Mouse (Mus musculus) limb, embryonic 12.5 days (tissue): Measurements from ENCODE around the gene Gm14862. TPM values are rescaled to one million over a fixed set of nuclear protein-coding genes. Genes with fewer than 3 reads are reported as not detected.

ENCODE experiments used
- ATAC-seq: fragments of 200-750 bp; cut with Nextera tagmentation; 2 replicates; pipeline ENCODE4 v1.8.0; 2017; ENCODE audit warnings: low read depth, moderate TSS enrichment; ENCODE audit not compliant: insufficient number of reproducible peaks, insufficient read depth, low FRiP score, low TSS enrichment
- H3K27ac ChIP-seq: fragments of 300-500 bp; sonication (generic); 2 replicates; pipeline ENCODE4 v1.5.1; 2016; ENCODE audit warnings: mild to moderate bottlenecking, moderate library complexity
- H3K27me3 ChIP-seq: fragments of 300-500 bp; sonication (generic); 2 replicates; pipeline ENCODE4 v1.6.1; 2016; ENCODE audit warnings: mild to moderate bottlenecking, moderate library complexity
- H3K36me3 ChIP-seq: fragments of 300-500 bp; sonication (generic); 2 replicates; pipeline ENCODE4 v1.6.1; 2016; ENCODE audit warnings: mild to moderate bottlenecking, moderate library complexity
- H3K4me1 ChIP-seq: fragments of 300-500 bp; sonication (generic); replicated peaks from 2 replicates; pipeline ENCODE4 v1.6.1; 2016
- H3K4me2 ChIP-seq: fragments of 300-500 bp; sonication (generic); 2 replicates; pipeline ENCODE4 v1.6.1; 2016; ENCODE audit warnings: mild to moderate bottlenecking, moderate library complexity
- H3K4me3 ChIP-seq: fragments of 300-500 bp; sonication (generic); replicated peaks from 2 replicates; pipeline ENCODE4 v1.5.1; 2016; ENCODE audit warnings: mild to moderate bottlenecking
- H3K9ac ChIP-seq: fragments of 300-500 bp; sonication (generic); replicated peaks from 2 replicates; pipeline ENCODE4 v1.6.1; 2016; ENCODE audit warnings: mild to moderate bottlenecking, moderate library complexity
- H3K9me3 ChIP-seq: fragments of 300-500 bp; sonication (generic); 2 replicates; pipeline ENCODE4 v1.6.1; 2016; ENCODE audit warnings: mild to moderate bottlenecking, moderate library complexity
- whole genome bisulfite sequencing: fragments of 180-500 bp; shearing (Covaris S2); methylation state at CpG from one replicate; pipeline ENCODE4 v1.1.7; 2016; 5-methylcytosine and 5-hydroxymethylcytosine counted together
- polyA plus RNA-seq: library from polyadenylated mRNA; unstranded; fragments of >200 nt; fragmentation: Nextera tagmentation; extraction: Ambion mirVana; gene quantifications from 2 replicates; pipeline ENCODE4 v1.2.1, GENCODE M21; 2016

The Gm14862 gene
- polyA plus RNA-seq, 1 experiment from 2014 or later = not detected

- Histone ChIP-seq H3K27me3 (peaks cover 9% of the 10 kb centered on the region; the same call in 1 of the 2 replicates), H3K9ac (no peak overlapping the region), H3K4me2 (no peak overlapping the region), H3K9me3 (no peaks in the 10 kb centered on the region), H3K4me3 (no peak overlapping the region), H3K36me3 (no peaks in the 10 kb centered on the region), H3K4me1 (no peaks in the 10 kb centered on the region), H3K27ac (no peak overlapping the region)
- 66% methylated on average over 3 of the region's 3 CpGs for WGBS
- no peak for ATAC-seq
These were observed 14.4 kb upstream of the Gm14862 start for GRCm38 (mm10) chrX:9271112-9271511.

GRCm38 (mm10) chrX:9259267-9259666 lies 2.6 kb upstream of the Gm14862 start:
- no peaks in the 10 kb centered on the region for H3K27me3 ChIP-seq
- H3K9me3 ChIP-seq = no peaks in the 10 kb centered on the region
- no peak overlapping the region for H3K4me2 ChIP-seq
- H3K4me1 ChIP-seq = no peaks in the 10 kb centered on the region
- H3K36me3 ChIP-seq = no peaks in the 10 kb centered on the region
- H3K4me3 ChIP-seq = no peak overlapping the region
- H3K9ac ChIP-seq = no peak overlapping the region
- WGBS = 90% methylated on average over 1 of the region's 1 CpGs
- H3K27ac ChIP-seq = no peak overlapping the region
- no peak for ATAC-seq

- WGBS = 92% methylated on average over 7 of the region's 7 CpGs
- H3K4me2 ChIP-seq = no peak overlapping the region
- H3K4me1 ChIP-seq = no peaks in the 10 kb centered on the region
- no peak overlapping the region for H3K27ac ChIP-seq
- no peaks in the 10 kb centered on the region for H3K9me3 ChIP-seq
- no peaks in the 10 kb centered on the region for H3K27me3 ChIP-seq
- H3K4me3 ChIP-seq = no peak overlapping the region
- H3K36me3 ChIP-seq = no peaks in the 10 kb centered on the region
- no peak overlapping the region for H3K9ac ChIP-seq
- ATAC-seq = no peak
These were observed 1.1 kb upstream of the Gm14862 start for GRCm38 (mm10) chrX:9257831-9258230.

- no peaks in the 10 kb centered on the region for H3K36me3 ChIP-seq
- WGBS = 91% methylated on average over 3 of the region's 3 CpGs
- H3K27ac ChIP-seq = no peak overlapping the region
- no peak overlapping the region for H3K4me2 ChIP-seq
- no peak overlapping the region for H3K9ac ChIP-seq
- no peak for ATAC-seq
- no peaks in the 10 kb centered on the region for H3K9me3 ChIP-seq
- no peaks in the 10 kb centered on the region for H3K27me3 ChIP-seq
- H3K4me3 ChIP-seq = no peak overlapping the region
- no peaks in the 10 kb centered on the region for H3K4me1 ChIP-seq
These were observed 1.8 kb downstream of the Gm14862 start for GRCm38 (mm10) chrX:9254901-9255300.

GRCm38 (mm10) chrX:9253990-9254389 lies 2.7 kb downstream of the Gm14862 start:
- WGBS = 71% methylated on average over 10 of the region's 10 CpGs
- H3K9ac ChIP-seq = no peak overlapping the region
- H3K4me2 ChIP-seq = no peak overlapping the region
- no peaks in the 10 kb centered on the region for H3K36me3 ChIP-seq
- no peaks in the 10 kb centered on the region for H3K27me3 ChIP-seq
- H3K9me3 ChIP-seq = no peaks in the 10 kb centered on the region
- no peak overlapping the region for H3K4me3 ChIP-seq
- no peak for ATAC-seq
- no peak overlapping the region for H3K27ac ChIP-seq
- no peaks in the 10 kb centered on the region for H3K4me1 ChIP-seq

- 49% methylated on average over 5 of the region's 5 CpGs for WGBS
- Histone ChIP-seq H3K27ac (no peak overlapping the region), H3K9me3 (no peaks in the 10 kb centered on the region), H3K4me2 (no peak overlapping the region), H3K4me3 (no peak overlapping the region), H3K36me3 (no peaks in the 10 kb centered on the region), H3K4me1 (no peaks in the 10 kb centered on the region), H3K27me3 (no peaks in the 10 kb centered on the region), H3K9ac (no peak overlapping the region)
- no peak for ATAC-seq
These were observed 7.8 kb downstream of the Gm14862 start for GRCm38 (mm10) chrX:9248911-9249310.

GRCm38 (mm10) chrX:9244603-9245336 lies 11.9 kb downstream of the Gm14862 start:
- Histone ChIP-seq H3K36me3 (no peaks in the 10 kb centered on the region), H3K9me3 (no peaks in the 10 kb centered on the region), H3K27ac (no peak overlapping the region), H3K4me2 (no peak overlapping the region), H3K27me3 (no peaks in the 10 kb centered on the region), H3K9ac (no peak overlapping the region), H3K4me1 (0 out of 2 replicates have a peak, but pooled peaks cover 3% of the 10 kb centered on the region), H3K4me3 (no peak overlapping the region)
- ATAC-seq = no peak
- 81% methylated on average over 12 of the region's 12 CpGs for WGBS

DNA sequence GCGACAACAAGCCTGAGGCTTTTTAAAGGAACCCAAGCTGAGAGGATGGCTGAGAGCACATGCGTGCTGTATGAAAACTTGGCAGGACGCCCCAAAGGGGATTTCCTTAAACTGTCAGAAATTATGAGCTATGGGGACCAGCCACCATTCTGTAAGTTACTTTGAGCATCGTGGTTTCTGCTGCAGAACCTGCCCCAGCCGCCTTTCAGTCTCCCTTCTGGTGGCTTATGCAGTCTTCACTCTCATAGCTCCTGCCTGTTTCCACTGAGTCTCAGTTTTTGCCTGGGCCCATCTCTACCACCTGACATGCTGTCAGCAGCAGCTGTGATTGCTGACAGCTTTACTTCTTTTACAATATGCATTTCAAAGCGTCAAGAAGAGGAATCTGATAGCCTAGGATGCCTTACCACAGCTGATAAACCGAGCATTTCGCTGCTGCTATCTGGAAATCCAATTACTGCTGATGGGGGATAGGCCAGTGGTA lies 13.3 kb downstream of the Gm14862 start:
- Histone ChIP-seq H3K9ac (no peak overlapping the region), H3K9me3 (no peaks in the 10 kb centered on the region), H3K27ac (no peak overlapping the region), H3K4me3 (no peak overlapping the region), H3K27me3 (no peaks in the 10 kb centered on the region), H3K4me2 (no peak overlapping the region), H3K4me1 (0 out of 2 replicates have a peak, but pooled peaks cover 3% of the 10 kb centered on the region), H3K36me3 (no peaks in the 10 kb centered on the region)
- WGBS = 49% methylated on average over 8 of the region's 8 CpGs
- no peak for ATAC-seq

DNA sequence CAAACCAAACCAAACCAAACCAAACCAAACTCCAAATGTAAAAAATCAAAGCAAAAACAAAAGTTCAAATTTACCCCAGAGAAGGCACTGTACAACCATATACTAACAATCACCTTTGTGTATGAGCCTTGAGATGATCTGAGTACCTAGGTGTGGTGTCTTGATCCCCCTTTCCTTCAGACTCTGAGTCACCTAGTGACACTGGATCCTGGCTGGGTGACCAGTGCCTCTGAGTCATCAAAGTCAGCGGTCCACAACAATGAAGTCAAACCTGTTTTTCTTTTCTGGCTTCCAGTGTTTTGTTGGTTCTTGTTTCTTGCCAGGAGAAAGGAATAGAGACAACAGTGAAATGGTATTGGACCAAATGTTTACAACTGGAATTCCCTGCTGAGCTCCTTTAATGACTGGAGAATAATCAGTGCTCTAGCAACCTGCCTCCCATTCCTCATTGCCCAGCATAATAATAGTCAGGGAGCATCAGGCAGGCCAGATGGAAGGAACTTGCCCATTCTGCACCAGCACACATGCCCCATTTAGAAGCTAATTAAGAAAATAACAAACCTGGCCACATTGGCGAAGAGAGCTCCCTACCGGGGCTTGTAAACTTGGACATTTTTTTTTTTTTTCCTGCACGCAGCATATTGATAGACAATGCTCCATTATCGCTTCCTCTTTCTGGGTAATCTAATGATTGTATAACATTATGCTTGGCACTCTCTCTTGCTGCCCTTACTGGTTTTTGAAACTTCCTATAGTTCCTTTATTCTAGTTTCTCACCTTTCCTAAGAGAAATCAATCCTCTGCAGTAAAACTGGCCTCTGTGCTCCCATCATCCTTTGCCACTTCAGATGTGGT lies 15.7 kb downstream of the Gm14862 start:
- Histone ChIP-seq H3K9ac (no peak overlapping the region), H3K36me3 (no peaks in the 10 kb centered on the region), H3K4me2 (no peak overlapping the region), H3K27me3 (no peaks in the 10 kb centered on the region), H3K4me1 (0 out of 2 replicates have a peak, but pooled peaks cover 3% of the 10 kb centered on the region), H3K4me3 (no peak overlapping the region), H3K27ac (no peak overlapping the region), H3K9me3 (no peaks in the 10 kb centered on the region)
- no peak for ATAC-seq
- 68% methylated on average over 5 of the region's 5 CpGs for WGBS

DNA sequence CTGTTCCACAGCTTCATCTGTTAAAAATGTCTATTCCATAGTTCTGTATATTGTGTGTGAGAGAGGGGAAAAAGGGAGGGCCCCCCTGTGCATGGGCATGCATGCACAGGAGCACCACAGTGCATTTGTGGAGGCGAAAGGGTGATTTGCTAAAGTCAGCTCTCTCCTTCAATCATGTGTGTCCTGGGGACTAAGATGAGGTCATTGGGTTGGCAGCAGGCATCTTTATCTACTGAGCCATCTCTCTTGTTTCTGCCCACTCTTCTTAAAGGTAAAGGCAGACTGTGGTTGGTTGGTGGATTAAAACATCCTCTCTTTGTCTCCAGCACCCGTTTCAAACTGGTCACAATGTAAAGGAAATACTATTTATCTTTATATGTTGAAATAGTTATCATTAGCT lies 29.6 kb downstream of the Gm14862 start:
- Histone ChIP-seq H3K36me3 (no peaks in the 10 kb centered on the region), H3K27me3 (no peaks in the 10 kb centered on the region), H3K4me3 (no peak overlapping the region), H3K4me2 (no peak overlapping the region), H3K9me3 (no peaks in the 10 kb centered on the region), H3K4me1 (no peaks in the 10 kb centered on the region), H3K27ac (no peak overlapping the region), H3K9ac (no peak overlapping the region)
- no peak for ATAC-seq
- 84% methylated on average over 2 of the region's 2 CpGs for WGBS

DNA sequence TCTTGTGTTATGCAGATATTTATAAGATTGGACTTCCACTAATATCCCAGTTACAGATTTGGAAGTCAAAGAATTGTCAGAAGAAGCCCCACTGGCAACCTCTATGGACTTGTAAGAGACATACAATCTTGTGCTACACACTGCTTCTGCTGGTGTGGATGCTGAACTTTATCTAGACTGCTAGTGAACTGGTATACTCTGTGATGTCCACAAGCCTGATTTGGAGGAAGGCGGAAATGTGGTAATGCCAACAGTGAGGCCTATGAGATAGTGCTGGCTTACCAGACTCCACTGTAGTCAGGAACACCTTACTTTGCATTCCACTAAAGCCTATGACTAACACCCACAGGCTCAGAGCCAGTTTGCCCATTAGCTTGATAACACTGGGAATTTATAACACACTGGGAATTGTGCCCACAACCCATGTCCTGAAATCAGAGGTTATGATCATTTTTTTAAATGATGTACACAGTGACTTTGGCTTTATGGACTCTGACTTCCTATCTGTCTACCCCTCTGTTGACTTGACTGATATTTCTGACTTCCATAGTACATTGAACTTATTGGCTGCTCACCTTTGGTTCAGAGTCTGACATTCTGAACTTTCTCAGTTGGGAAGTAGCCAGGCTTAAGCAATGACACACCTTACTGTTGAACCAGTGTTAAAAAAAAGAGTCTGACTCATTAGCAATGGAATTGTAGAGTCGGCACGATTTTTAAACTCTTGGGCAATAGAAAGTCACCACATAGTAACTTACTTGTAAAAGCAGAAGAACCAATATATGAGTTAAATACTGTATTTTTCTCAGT lies 34.1 kb downstream of the Gm14862 start:
- Histone ChIP-seq H3K9ac (no peak overlapping the region), H3K9me3 (no peaks in the 10 kb centered on the region), H3K4me1 (no peaks in the 10 kb centered on the region), H3K4me2 (no peak overlapping the region), H3K27ac (no peak overlapping the region), H3K36me3 (no peaks in the 10 kb centered on the region), H3K27me3 (no peaks in the 10 kb centered on the region), H3K4me3 (no peak overlapping the region)
- 89% methylated on average over 3 of the region's 3 CpGs for WGBS
- ATAC-seq = no peak
